Mouse (Mus musculus) mesoderm, embryonic 11.5 days (tissue): Measurements from ENCODE around the gene Scel.
"Not testable (repeated sequence)": the region's sequence is repeated elsewhere in the genome, so short reads cannot be mapped to it uniquely, and the experiment has no call there.

Experiments used
- DNase-seq: peaks from one replicate; pipeline ENCODE4 v3.0.0-alpha.2; 2012; ENCODE audit warnings: low read depth, low spot score

Scel gene

DNA sequence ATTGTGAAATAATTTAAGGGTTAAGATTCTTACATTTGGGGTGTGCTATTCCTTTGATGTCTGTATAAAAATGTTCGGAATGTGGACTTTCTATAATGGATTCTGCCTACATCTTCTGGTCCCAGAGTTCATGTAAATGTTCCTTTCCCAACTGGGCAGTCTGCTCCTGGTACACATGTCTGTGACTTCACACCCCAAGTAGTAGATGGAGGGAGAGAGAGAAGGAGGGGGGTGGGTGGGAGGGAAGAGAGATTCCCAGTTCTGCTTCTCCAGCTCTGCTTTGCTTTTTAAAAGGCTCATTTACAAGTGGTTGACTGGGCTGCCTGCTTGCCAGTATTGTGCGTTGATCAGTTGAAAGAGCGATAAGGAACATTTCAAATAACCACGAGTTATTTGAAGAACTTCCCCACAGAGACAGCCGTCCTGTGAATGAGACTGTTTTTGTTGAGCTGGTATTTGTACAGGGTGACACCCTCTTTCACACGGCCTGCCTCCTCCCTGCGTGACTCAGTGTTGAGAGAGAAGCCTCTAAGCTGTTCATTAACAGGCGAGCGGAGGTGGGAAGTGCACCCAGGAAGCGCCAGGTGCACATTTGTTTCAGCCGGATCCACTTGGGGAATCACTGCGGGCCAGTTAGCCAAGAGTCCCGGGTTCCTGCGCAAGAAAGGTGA is at the start of gene Scel:
Scel (plus strand) TSS at position 541 of the 671 bp plus-strand sequence.
- DNase-seq: no peak

- no peak for DNase-seq
These were observed 44.3 kb upstream of the Scel start for GRCm38 (mm10) chr14:103468691-103469463.

GRCm38 (mm10) chr14:103469464-103470015 is 43.6 kb upstream of the Scel start:
- peak; percentile 77 for DNase-seq

DNA sequence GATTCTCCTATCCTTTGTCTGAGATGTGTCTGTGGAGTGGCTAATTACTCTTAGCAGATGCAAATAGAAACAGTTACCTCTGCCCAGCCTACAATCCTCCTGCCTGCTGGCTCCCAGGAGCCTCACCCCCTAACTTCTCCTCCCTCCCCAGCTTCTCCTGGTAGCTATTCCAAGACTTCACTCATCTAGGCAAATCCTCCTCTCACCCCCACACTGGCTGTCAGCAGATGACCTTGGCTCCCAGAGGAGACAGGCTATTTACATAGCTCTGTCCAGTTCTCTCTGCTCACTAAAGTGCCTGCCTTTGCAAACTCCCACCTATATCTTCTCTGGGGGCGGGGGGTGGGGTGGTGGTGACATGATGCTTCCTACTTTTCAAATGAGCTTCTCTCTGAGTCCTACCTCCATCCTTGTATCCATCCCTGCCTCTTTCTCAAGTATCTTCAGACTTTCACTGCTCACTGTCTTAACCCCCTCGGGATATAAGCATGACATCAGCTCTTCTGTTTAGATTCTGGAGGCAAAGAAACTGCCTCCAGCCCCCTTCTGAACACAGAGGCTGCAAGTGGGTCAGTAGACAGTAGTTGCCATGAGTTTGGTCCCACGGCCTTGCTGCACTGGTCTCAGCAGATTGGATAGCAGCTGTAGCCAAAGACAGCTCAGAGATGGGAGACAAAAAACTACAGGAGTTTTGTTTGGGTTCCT is 41.9 kb upstream of the Scel start:
- no peak for DNase-seq

DNA sequence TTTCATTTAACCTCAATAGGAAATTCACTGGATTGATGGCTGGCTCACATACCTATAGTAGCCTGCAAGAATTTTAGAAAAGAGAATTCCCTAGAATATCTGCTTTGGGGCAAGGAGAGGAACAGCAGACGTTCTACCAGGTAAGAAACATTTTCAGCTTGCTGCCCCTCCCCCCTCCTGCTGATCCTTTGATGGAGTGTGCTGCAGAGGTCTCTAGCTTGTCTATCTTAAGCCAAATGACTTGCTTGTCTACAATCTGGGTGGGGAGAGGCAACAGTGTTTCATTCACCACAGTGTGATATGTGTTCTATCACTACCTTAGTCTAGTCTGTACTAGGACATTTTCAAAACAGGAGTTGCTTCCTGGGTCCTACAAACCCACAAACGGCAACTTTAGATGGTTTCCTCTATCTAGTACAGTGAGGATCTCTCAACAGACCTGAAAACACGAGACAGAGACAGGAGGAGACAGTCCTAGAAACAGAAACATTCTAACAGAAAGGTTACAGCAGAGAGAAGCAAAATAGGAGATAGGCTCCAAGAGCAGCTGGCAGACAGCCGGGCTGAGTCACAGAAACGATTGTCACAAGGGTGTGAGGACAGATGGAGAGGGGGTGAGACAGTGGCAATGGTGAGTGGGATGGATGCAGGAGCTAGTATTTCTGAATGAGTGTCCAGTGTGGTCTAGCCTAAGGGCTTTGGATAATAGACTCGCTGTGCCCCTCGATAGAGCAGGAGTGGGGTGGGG is 41.2 kb upstream of the Scel start:
- DNase-seq: no peak

DNA sequence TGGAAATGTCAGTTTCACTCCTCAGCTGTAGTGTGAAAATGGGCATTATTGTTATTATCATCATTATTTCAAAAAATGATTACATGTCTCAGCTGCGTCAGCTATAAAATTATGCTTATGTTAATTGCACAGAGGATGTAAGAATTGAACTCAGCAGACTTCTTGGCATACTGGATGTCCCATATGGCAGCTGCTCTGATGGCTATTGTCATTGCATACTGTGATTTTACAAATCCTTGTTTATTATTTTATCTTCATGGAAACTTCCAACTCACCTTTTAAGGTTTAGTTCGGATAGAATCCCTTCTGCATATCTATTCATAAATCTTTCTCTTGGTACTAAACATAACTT is 40.6 kb upstream of the Scel start:
- no peak for DNase-seq

DNA sequence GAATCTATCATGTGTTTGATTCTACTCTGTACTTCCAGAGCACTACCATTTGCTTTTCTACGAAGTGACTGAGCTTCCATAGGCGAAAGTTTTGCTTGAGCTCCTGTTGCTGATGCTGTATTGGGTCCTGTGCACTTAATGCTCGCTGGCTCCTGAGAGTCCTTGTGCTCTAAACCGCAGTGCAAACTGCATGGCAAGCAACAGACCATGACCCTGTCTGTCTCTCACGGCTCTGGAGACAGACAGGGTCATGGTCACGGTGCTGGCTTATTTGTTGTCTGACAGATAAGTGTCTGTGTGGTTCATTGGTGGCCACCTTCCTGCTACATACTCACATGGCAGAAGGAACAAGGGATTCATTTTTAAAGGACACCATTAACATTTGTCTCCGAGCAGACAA is 37.8 kb upstream of the Scel start:
- DNase-seq: no peak

DNA sequence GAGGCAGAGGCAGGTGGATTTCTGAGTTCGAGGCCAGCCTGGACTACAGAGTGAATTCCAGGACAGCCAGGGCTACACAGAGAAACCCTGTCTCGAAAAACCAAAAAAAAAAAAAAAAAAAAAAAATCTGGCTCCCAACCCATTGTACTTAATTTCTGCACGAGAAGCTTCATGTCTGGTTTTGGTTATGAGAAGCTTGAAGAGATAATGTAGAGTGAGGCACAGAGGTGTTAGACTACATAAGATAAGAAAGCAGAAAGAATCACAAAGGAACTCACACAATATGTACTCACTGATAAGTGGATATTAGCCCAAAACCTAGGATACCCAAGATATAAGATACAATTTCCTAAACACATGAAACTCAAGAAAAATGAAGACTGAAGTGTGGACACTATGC is 36.9 kb upstream of the Scel start:
- DNase-seq: not testable (repeated sequence)

- no peak for DNase-seq
These were observed 35.9 kb upstream of the Scel start for GRCm38 (mm10) chr14:103477281-103477680.

GRCm38 (mm10) chr14:103477959-103478358 is 35.2 kb upstream of the Scel start:
- no peak for DNase-seq

DNA sequence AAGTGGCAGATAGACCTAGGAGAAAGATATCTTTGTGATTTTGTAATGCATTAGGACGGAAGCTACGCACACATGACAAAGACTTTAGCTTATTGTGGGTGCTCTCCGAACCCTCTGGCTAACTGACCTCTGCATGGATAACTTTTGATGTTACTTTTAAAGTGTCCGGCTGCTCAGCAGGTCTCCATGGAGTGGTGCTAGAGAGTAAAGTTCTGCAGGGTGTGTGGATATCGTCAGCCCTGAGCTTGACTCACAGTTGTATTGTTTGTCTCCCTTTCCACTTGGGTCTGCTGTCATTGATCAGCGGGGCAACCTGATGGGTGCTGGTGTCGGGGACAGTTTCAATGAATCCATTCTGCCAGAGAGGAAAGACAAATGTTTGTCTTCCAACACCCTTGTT is 33.7 kb upstream of the Scel start:
- DNase-seq: no peak

GRCm38 (mm10) chr14:103481514-103481913 is 31.6 kb upstream of the Scel start:
- no peak for DNase-seq

DNA sequence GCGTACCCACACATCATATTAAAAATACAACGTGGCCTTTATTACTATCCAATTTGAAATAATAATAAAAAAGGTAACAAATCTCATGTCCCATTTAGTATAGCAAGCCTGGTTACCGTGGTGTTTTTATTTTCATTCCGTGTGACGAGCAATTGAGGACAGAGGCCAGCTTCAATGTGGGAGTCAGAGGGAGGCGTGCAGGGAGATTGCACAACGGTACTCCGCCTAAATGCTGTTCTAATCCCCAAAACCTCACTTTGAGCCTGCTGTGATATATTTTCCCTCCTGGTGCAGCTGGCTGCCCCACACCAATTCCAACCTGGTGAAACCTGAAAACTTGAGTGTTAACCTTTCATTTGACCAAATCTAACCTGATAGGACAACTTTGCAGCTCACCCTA is 27.5 kb upstream of the Scel start:
- DNase-seq: no peak

- DNase-seq: no peak
These were observed 26.2 kb upstream of the Scel start for GRCm38 (mm10) chr14:103486974-103487373.

GRCm38 (mm10) chr14:103488659-103489058 is 24.5 kb upstream of the Scel start:
- no peak for DNase-seq

DNA sequence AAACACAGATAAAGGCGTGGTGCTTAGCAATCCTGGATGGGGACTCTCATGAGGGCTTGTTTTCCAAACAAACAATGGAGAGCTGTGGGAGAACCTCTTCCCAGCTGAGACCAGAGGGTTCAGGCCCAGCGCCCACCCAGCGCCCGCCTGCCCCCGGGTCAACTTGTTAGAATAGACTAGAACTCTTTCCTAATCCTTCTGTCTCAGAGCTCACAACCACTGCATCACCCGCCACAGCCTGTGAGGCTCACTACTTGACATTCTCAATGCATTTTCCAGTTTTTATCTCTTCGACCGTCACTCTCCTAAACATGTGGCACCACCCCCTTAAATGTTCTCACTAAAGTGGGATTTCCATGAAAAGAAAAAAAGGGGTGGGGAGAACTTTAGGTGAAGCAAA is 14.9 kb upstream of the Scel start:
- no peak for DNase-seq

GRCm38 (mm10) chr14:103498613-103499012 is 14.5 kb upstream of the Scel start:
- no peak for DNase-seq

DNA sequence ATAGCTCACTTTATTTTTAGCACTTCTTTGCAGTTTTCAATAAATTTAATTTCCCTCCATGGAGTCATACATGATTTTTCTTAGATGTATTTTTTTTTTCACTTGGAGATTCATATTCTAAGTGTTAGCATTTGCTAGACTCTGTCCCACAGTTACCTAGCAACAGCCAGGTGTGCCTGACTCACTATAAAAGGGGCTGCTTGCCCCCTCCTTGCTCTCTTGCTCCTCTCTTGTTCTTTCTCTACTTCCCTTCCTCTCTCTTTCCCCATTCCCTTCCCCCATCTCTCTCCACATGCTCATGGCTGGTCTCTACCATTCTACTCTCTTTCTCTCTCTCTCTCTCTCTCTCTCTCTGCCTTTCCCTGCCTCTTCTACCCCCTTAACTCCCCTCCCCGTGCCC is 14.1 kb upstream of the Scel start:
- DNase-seq: no peak

- no peak for DNase-seq
These were observed 12.8 kb upstream of the Scel start for GRCm38 (mm10) chr14:103500309-103500708.

- DNase-seq: no peak
These were observed 12.2 kb upstream of the Scel start for GRCm38 (mm10) chr14:103500941-103501340.

DNA sequence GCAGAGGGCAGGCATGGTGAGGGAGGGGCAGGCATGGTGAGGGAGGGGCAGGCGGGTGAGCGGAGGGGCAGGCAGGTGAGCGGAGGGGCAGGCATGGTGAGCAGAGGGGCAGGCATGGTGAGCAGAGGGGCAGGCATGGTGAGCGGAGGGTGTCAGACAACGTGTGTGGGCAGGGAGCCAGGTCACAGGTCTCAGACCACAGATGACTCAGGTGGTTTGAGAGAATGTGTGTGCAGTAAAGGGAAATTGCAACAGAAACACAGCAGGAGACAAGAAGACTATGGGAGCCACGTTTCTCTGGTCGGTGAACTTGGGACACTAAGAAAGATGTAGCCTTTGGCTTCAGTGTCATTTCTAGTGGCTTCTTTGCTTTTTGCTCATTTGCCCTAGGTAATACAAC is 8.6 kb upstream of the Scel start:
- DNase-seq: no peak

DNA sequence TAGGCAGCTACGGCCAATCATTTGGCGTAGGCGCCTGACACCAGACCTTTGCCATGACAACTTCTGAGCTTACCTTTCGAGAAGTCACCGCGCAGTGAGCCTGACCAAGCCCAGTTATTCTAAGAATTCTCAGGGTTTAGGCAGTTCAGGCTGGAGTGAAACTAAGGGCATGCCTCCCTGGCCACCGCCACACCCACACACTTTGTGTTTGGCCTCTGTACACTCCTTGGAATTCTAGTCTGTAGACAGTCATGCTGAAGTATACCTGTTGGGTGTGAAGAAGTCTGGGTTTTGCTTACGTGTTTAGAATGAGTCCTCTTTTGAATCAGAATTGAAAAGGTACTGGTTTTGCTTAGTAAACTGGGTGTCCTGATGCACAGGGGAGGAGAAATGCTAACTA is 3.6 kb upstream of the Scel start:
- no peak for DNase-seq
